In genomic region chr11:105959355-105959754, GRCm38 (mm10) we compare ENCODE assay signal across 8 mouse cellular contexts. TPM values are rescaled to one million over a fixed set of nuclear protein-coding genes. Genes with fewer than 3 reads are reported as not detected.
DNase-seq lines count a peak whose midpoint lies in the region; ATAC-seq and TF ChIP-seq lines count a peak whose summit lies in the region.

No protein-coding gene starts in this region.

- no peak overlapping the region for H3K9ac ChIP-seq in hindbrain, embryonic 15.5 days
- H3K9ac ChIP-seq in hindbrain, embryonic 12.5 days = no peak overlapping the region

- no peak overlapping the region for H3K4me2 ChIP-seq in hindbrain, embryonic 15.5 days
- no peak overlapping the region for H3K4me2 ChIP-seq in hindbrain, embryonic 12.5 days (replicated peaks)
- H3K4me2 ChIP-seq in myocyte (ENCODE audit: low read depth) = peak overlapping the region; percentile 84

- no peak for TF ChIP-seq CTCF in layer of hippocampus, adult 2 months (conservative IDR thresholded peaks at IDR 0.05)
- no peak for TF ChIP-seq CTCF in kidney, adult 2 months (conservative IDR thresholded peaks at IDR 0.05; ENCODE audit: insufficient read depth, insufficient read length, low read depth, low read length)

- no peaks in the 10 kb centered on the region for H3K27me3 ChIP-seq in hindbrain, embryonic 15.5 days
- no peaks in the 10 kb centered on the region for H3K27me3 ChIP-seq in hindbrain, embryonic 12.5 days
- H3K27me3 ChIP-seq in myocyte (ENCODE audit: control insufficient read depth, insufficient read depth, insufficient read length) = no peaks in the 10 kb centered on the region
- no peaks in the 10 kb centered on the region for H3K27me3 ChIP-seq in kidney, adult 2 months (replicated peaks; ENCODE audit: control insufficient read depth, insufficient read depth, low read length)

- H3ac ChIP-seq in myocyte (ENCODE audit: control insufficient read depth, insufficient read length) = no peak overlapping the region

- DNase-seq in MN1 (ENCODE audit: low spot score) = peak; percentile 61
- peak; percentile 37 to 41 for DNase-seq in layer of hippocampus, adult 2 months (ENCODE audit: low spot score in 2 of 2)
- DNase-seq in urinary bladder, postnatal 14 days (ENCODE audit: low spot score) = no peak
- no peak for DNase-seq in kidney, adult 2 months
- no peak for DNase-seq in adrenal gland, adult 2 months

- peak; percentile 55 for TF ChIP-seq POLR2A in myocyte (IDR thresholded peaks at IDR 0.05; ENCODE audit: insufficient read length, low read depth)
- no peak for TF ChIP-seq POLR2A in kidney, adult 2 months (IDR thresholded peaks at IDR 0.05; ENCODE audit: low read depth, low read length)

- ATAC-seq in hindbrain, embryonic 15.5 days (ENCODE audit: low FRiP score, low read depth) = peak; percentile 54
- no peak for ATAC-seq in hindbrain, embryonic 12.5 days (ENCODE audit: low FRiP score)

- no peak overlapping the region; the same call in 1 of the 2 replicates for H3K27ac ChIP-seq in hindbrain, embryonic 15.5 days (replicated peaks)
- H3K27ac ChIP-seq in hindbrain, embryonic 12.5 days = no peak overlapping the region
- no peak overlapping the region for H3K27ac ChIP-seq in layer of hippocampus, adult 2 months
- no peak overlapping the region for H3K27ac ChIP-seq in kidney, adult 2 months (ENCODE audit: insufficient read depth, low read depth, low read length)

- no peak overlapping the region for H3K4me3 ChIP-seq in hindbrain, embryonic 15.5 days
- H3K4me3 ChIP-seq in hindbrain, embryonic 12.5 days = no peak overlapping the region
- H3K4me3 ChIP-seq in layer of hippocampus, adult 2 months = peak overlapping the region; percentile 22; the same call in 1 of the 2 replicates
- H3K4me3 ChIP-seq in myocyte = no peak overlapping the region
- no peak overlapping the region for H3K4me3 ChIP-seq in kidney, adult 2 months (ENCODE audit: insufficient read depth, low read depth, low read length)

- WGBS in hindbrain, embryonic 15.5 days = 45% methylated on average over 17 of the region's 17 CpGs
- WGBS in hindbrain, embryonic 12.5 days = 49% methylated on average over 17 of the region's 17 CpGs
- 43% methylated on average over 17 of the region's 17 CpGs for WGBS in kidney, adult 2 months

- no peaks in the 10 kb centered on the region for H3K36me3 ChIP-seq in hindbrain, embryonic 15.5 days
- no peaks in the 10 kb centered on the region for H3K36me3 ChIP-seq in hindbrain, embryonic 12.5 days
- no peaks in the 10 kb centered on the region for H3K36me3 ChIP-seq in myocyte (ENCODE audit: control insufficient read depth, insufficient read depth)
- H3K36me3 ChIP-seq in kidney, adult 2 months (ENCODE audit: control insufficient read depth, insufficient read depth, low read length) = no peaks in the 10 kb centered on the region

- no peaks in the 10 kb centered on the region; the same call in 1 of the 2 replicates for H3K4me1 ChIP-seq in hindbrain, embryonic 15.5 days (replicated peaks)
- H3K4me1 ChIP-seq in hindbrain, embryonic 12.5 days = no peaks in the 10 kb centered on the region
- no peaks in the 10 kb centered on the region for H3K4me1 ChIP-seq in kidney, adult 2 months (ENCODE audit: control insufficient read depth, insufficient read depth, low read length)

- no peaks in the 10 kb centered on the region for H3K9me3 ChIP-seq in hindbrain, embryonic 15.5 days
- no peaks in the 10 kb centered on the region for H3K9me3 ChIP-seq in hindbrain, embryonic 12.5 days (replicated peaks)

- no peaks in the 10 kb centered on the region for H3K79me2 ChIP-seq in myocyte (ENCODE audit: control insufficient read depth, insufficient read depth)

TF ChIP-seq in myocyte, 11 proteins besides CTCF, POLR2A, EP300 and RAD21:
- TF ChIP-seq MYOG (IDR thresholded peaks at IDR 0.05; ENCODE audit: control insufficient read depth in 1 of 3, insufficient read depth in 1 of 3, insufficient read length in 2 of 3, low read depth in 2 of 3) (peak in 2 of 3 experiments; percentile 73 to 86), POLR2AphosphoS2 (IDR thresholded peaks at IDR 0.05; ENCODE audit: insufficient read length, low read depth) (no peak), USF1 (IDR thresholded peaks at IDR 0.05; ENCODE audit: low read depth) (peak; percentile 54), MYOD1 (IDR thresholded peaks at IDR 0.05; ENCODE audit: control insufficient read depth in 1 of 3, insufficient read length in 2 of 3, low read depth in 2 of 3) (peak in 2 of 3 experiments; percentile 80 to 91), TCF3 (IDR thresholded peaks at IDR 0.05; ENCODE audit: insufficient read length, low read depth) (peak; percentile 62)
TF ChIP-seq in myocyte: peak in this region for 4.

RNA-seq across cellular contexts. Expression of gene Cyb561, which starts 6.2 kb away (rescaled TPM):
- polyA plus RNA-seq in hindbrain, embryonic 15.5 days (2015; fragmentation: Nextera tagmentation; extraction: Ambion mirVana) = 54.9 and 58.4 TPM in 2 replicates
- polyA plus RNA-seq in hindbrain, embryonic 12.5 days (2016; fragmentation: Nextera tagmentation; extraction: Ambion mirVana) = 25.6 and 27.0 TPM in 2 replicates
- 10 to 100 TPM; 47.3 to 49.6 TPM for total RNA-seq in layer of hippocampus, adult 2 months (2021)
- polyA plus RNA-seq in myocyte (2012; fragmentation: generic; extraction: Trizol) = 1.5 TPM
- 31.1 and 32.2 TPM in 2 replicates for polyA plus RNA-seq in kidney, adult 2 months (2012; rRNA removed)
- total RNA-seq in adrenal gland, adult 2 months (2021) = 100 to 1,000 TPM; 103 to 236 TPM
- 127 and 140 TPM in 2 replicates for polyA plus RNA-seq in adrenal gland, adult 2 months (2012; rRNA removed)

RNA-seq across cellular contexts. Expression of gene Ace, which starts 8.4 kb away (rescaled TPM):
- 6.1 and 8.0 TPM in 2 replicates for polyA plus RNA-seq in hindbrain, embryonic 15.5 days (2015; fragmentation: Nextera tagmentation; extraction: Ambion mirVana)
- 1.3 and 1.6 TPM in 2 replicates for polyA plus RNA-seq in hindbrain, embryonic 12.5 days (2016; fragmentation: Nextera tagmentation; extraction: Ambion mirVana)
- 1 to 10 TPM; 6.4 to 6.8 TPM for total RNA-seq in layer of hippocampus, adult 2 months (2021)
- polyA plus RNA-seq in myocyte (2012; fragmentation: generic; extraction: Trizol) = 1.3 TPM
- 68.0 and 132 TPM in 2 replicates for polyA plus RNA-seq in kidney, adult 2 months (2012; rRNA removed)
- 10 to 100 TPM in 1 of 2 experiments, 1 to 10 TPM in 1; 9.3 to 15.9 TPM for total RNA-seq in adrenal gland, adult 2 months (2021)
- 8.3 and 11.8 TPM in 2 replicates for polyA plus RNA-seq in adrenal gland, adult 2 months (2012; rRNA removed)

RNA-seq across cellular contexts. Expression of gene Ace3, which starts 35.1 kb away (rescaled TPM):
- polyA plus RNA-seq in hindbrain, embryonic 15.5 days (2015; fragmentation: Nextera tagmentation; extraction: Ambion mirVana) = not detected in 2 replicates
- not detected in 2 replicates for polyA plus RNA-seq in hindbrain, embryonic 12.5 days (2016; fragmentation: Nextera tagmentation; extraction: Ambion mirVana)
- total RNA-seq in layer of hippocampus, adult 2 months (2021) = not detected
- polyA plus RNA-seq in myocyte (2012; fragmentation: generic; extraction: Trizol) = not detected
- 0.06 and 0.07 TPM in 2 replicates for polyA plus RNA-seq in kidney, adult 2 months (2012; rRNA removed)
- total RNA-seq in adrenal gland, adult 2 months (2021) = not detected
- polyA plus RNA-seq in adrenal gland, adult 2 months (2012; rRNA removed) = not detected in 2 replicates

RNA-seq across cellular contexts. Expression of gene Kcnh6, which starts 48.6 kb away (rescaled TPM):
- polyA plus RNA-seq in hindbrain, embryonic 15.5 days (2015; fragmentation: Nextera tagmentation; extraction: Ambion mirVana) = 2.2 and 2.5 TPM in 2 replicates
- polyA plus RNA-seq in hindbrain, embryonic 12.5 days (2016; fragmentation: Nextera tagmentation; extraction: Ambion mirVana) = 0.85 and 1.2 TPM in 2 replicates
- 1 to 10 TPM; 1.1 to 1.4 TPM for total RNA-seq in layer of hippocampus, adult 2 months (2021)
- polyA plus RNA-seq in myocyte (2012; fragmentation: generic; extraction: Trizol) = not detected
- 0.04 and 0.06 TPM in 2 replicates for polyA plus RNA-seq in kidney, adult 2 months (2012; rRNA removed)
- under 1 TPM; 0.07 to 0.14 TPM for total RNA-seq in adrenal gland, adult 2 months (2021)
- polyA plus RNA-seq in adrenal gland, adult 2 months (2012; rRNA removed) = 0.46 and 0.48 TPM in 2 replicates

Comparison
In these comparisons a context has a peak if more than half of its experiments do, and no peak if none do; other contexts are left out.
1. DNase-seq: peak in MN1 (single experiment) and layer of hippocampus, adult 2 months (2 of 2); none in urinary bladder, postnatal 14 days (single experiment), kidney, adult 2 months (single experiment) and adrenal gland, adult 2 months (single experiment).
2. RNA of gene Cyb561, which starts 6.2 kb away (polyA plus RNA-seq): 127 to 140 TPM in adrenal gland, adult 2 months, 54.9 to 58.4 TPM in hindbrain, embryonic 15.5 days, 31.1 to 32.2 TPM in kidney, adult 2 months and 25.6 to 27.0 TPM in hindbrain, embryonic 12.5 days; 1.5 TPM in myocyte (single experiment); every median in the first group is over 10 times any median in the second.